In the genomic region with DNA sequence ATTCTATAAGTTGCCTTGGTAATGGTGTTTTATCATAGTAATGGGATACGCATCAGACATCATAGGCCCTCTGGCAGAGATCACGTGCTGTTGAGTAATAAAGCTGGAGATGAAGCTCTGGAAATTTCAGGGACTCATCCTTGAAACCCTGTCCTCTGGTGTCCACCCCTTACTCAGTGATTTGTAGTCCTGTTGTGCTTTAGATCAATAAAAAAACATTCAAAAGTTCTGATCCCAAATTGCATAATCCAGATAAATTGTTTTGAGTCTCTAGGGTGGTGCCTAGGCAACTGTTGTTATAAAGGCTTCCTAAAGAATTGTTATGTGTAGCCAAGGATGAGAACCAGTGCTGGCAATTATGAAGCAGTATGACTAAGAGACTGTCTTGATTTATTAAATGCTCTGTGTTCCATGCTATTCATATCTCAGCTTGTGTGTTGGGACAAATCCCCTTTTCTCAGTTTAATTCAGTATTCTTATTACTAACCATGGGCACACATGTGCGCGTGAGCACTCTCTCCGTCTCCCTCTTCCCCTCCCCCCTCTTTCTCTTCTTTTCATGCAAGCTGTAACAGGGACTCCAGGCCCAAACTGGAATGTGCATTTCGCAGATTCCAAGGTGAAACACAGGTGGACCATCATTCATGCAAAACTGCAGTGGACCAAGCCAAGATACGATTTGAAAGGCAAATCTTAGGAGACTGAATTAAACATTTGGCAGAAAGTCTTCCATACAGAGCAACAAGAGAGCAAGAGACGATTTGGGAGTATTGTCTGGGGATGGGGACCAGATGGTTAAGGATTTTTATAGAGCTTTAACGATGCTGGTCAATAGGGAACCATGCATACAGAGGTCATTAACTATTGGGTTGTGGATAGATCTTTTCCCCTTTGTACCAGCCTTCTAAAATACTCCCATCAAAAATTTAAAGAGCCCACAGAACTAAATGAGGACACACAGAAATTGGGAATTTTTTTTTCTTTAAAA, we compare ENCODE assay signal across 31 mouse cellular contexts. TPM values are rescaled to one million over a fixed set of nuclear protein-coding genes. Genes with fewer than 3 reads are reported as not detected.
DNase-seq lines count a peak whose midpoint lies in the region; ATAC-seq lines count a peak whose summit lies in the region.
"Had no signal": no experiment of that assay in that cellular context is flagged by ENCODE, and none has a peak within 500 bp of the region (broad histone marks: within the 10 kb centered on the region; RNA-seq: fewer than 3 reads in every experiment).

No protein-coding gene starts in this region.

- no peaks in the 10 kb centered on the region for H3K9me3 ChIP-seq in hindbrain, embryonic 14.5 days (ENCODE audit: control insufficient read depth, low read length)
- no peaks in the 10 kb centered on the region for H3K9me3 ChIP-seq in hindbrain, embryonic 11.5 days (ENCODE audit: control insufficient read depth, low read length)
- H3K9me3 ChIP-seq in neural tube, embryonic 13.5 days = no peaks in the 10 kb centered on the region
- H3K9me3 ChIP-seq: embryonic facial prominence, embryonic 12.5 days; forebrain, embryonic 10.5 days; forebrain, embryonic 15.5 days; hindbrain, embryonic 15.5 days; limb, embryonic 12.5 days; liver, embryonic 15.5 days had no signal

- no peaks in the 10 kb centered on the region for H3K36me3 ChIP-seq in hindbrain, embryonic 14.5 days (replicated peaks; ENCODE audit: control insufficient read depth, insufficient read depth)
- no peaks in the 10 kb centered on the region for H3K36me3 ChIP-seq in hindbrain, embryonic 11.5 days (ENCODE audit: control insufficient read depth, insufficient read depth, low read length)
- H3K36me3 ChIP-seq in neural tube, embryonic 13.5 days = no peaks in the 10 kb centered on the region
- H3K36me3 ChIP-seq: embryonic facial prominence, embryonic 12.5 days; forebrain, embryonic 10.5 days; forebrain, embryonic 15.5 days; hindbrain, embryonic 15.5 days; limb, embryonic 12.5 days; liver, embryonic 15.5 days had no signal

- DNase-seq in adrenal gland, adult 2 months = peak; percentile 55
- no peak for DNase-seq in adrenal gland, postnatal 14 days
- DNase-seq in hindbrain, embryonic 14.5 days (ENCODE audit: low spot score) = no peak
- DNase-seq in hindbrain, embryonic 11.5 days (ENCODE audit: low spot score) = no peak
- DNase-seq in neural tube, embryonic 10.5 days (ENCODE audit: extremely low spot score, low spot score) = no peak
- no peak for DNase-seq in kidney, postnatal 36 days
- DNase-seq in layer of hippocampus, adult 18-20 months (ENCODE audit: low spot score in 2 of 2) = no peak
- DNase-seq: adrenal gland, adult 8-10 months; cerebellum, adult 11 months; cerebellum, adult 9-10 months; cerebellum, postnatal 36 days; heart, postnatal 14 days; kidney, adult 9 months; kidney, postnatal 14 days; lung, embryonic 14.5 days; lung, postnatal 14 days; right cerebral cortex, postnatal 4 days; thymus, adult 2 months; thymus, postnatal 36 days had no signal

- H3K4me2 ChIP-seq in hindbrain, embryonic 14.5 days (replicated peaks) = no peak overlapping the region
- H3K4me2 ChIP-seq in hindbrain, embryonic 11.5 days (replicated peaks; ENCODE audit: low read depth, low read length) = no peak overlapping the region
- no peak overlapping the region for H3K4me2 ChIP-seq in neural tube, embryonic 13.5 days
- H3K4me2 ChIP-seq: embryonic facial prominence, embryonic 12.5 days; forebrain, embryonic 15.5 days; hindbrain, embryonic 15.5 days; limb, embryonic 12.5 days; liver, embryonic 15.5 days; lung, embryonic 14.5 days had no signal

- no peaks in the 10 kb centered on the region for H3K4me1 ChIP-seq in hindbrain, embryonic 14.5 days (replicated peaks; ENCODE audit: control insufficient read depth, insufficient read depth, low read length)
- H3K4me1 ChIP-seq in hindbrain, embryonic 11.5 days (replicated peaks; ENCODE audit: control insufficient read depth, insufficient read depth, low read length) = no peaks in the 10 kb centered on the region
- H3K4me1 ChIP-seq in neural tube, embryonic 13.5 days (replicated peaks) = peaks cover 12% of the 10 kb centered on the region
- H3K4me1 ChIP-seq: embryonic facial prominence, embryonic 12.5 days; forebrain, embryonic 15.5 days; hindbrain, embryonic 15.5 days; liver, embryonic 15.5 days had no signal

- no peak overlapping the region for H3K9ac ChIP-seq in hindbrain, embryonic 14.5 days
- H3K9ac ChIP-seq in hindbrain, embryonic 11.5 days (ENCODE audit: low read depth, low read length) = no peak overlapping the region
- no peak overlapping the region for H3K9ac ChIP-seq in neural tube, embryonic 13.5 days
- H3K9ac ChIP-seq: embryonic facial prominence, embryonic 12.5 days; forebrain, embryonic 15.5 days; hindbrain, embryonic 15.5 days; limb, embryonic 12.5 days; liver, embryonic 15.5 days; lung, embryonic 14.5 days had no signal

- no peaks in the 10 kb centered on the region for H3K27me3 ChIP-seq in hindbrain, embryonic 14.5 days (ENCODE audit: control insufficient read depth, insufficient read depth, low read length)
- no peaks in the 10 kb centered on the region for H3K27me3 ChIP-seq in hindbrain, embryonic 11.5 days (ENCODE audit: control insufficient read depth, insufficient read depth, low read length)
- no peaks in the 10 kb centered on the region for H3K27me3 ChIP-seq in neural tube, embryonic 13.5 days
- H3K27me3 ChIP-seq: CH12.LX; embryonic facial prominence, embryonic 12.5 days; forebrain, embryonic 15.5 days; hindbrain, embryonic 15.5 days; limb, embryonic 12.5 days; liver, embryonic 15.5 days had no signal

- H3K4me3 ChIP-seq in hindbrain, embryonic 14.5 days (replicated peaks; ENCODE audit: low read length) = no peak overlapping the region
- H3K4me3 ChIP-seq in hindbrain, embryonic 11.5 days (ENCODE audit: low read depth, low read length) = no peak overlapping the region
- H3K4me3 ChIP-seq in neural tube, embryonic 13.5 days = no peak overlapping the region
- H3K4me3 ChIP-seq: embryonic facial prominence, embryonic 12.5 days; forebrain, embryonic 10.5 days; forebrain, embryonic 15.5 days; hindbrain, embryonic 15.5 days; layer of hippocampus, adult 2 months; left cerebral cortex, adult 2 months; limb, embryonic 12.5 days; liver, embryonic 15.5 days had no signal

- H3K27ac ChIP-seq in hindbrain, embryonic 14.5 days = no peak overlapping the region
- no peak overlapping the region for H3K27ac ChIP-seq in hindbrain, embryonic 11.5 days (ENCODE audit: low read depth, low read length)
- no peak overlapping the region for H3K27ac ChIP-seq in neural tube, embryonic 13.5 days (replicated peaks)
- H3K27ac ChIP-seq: embryonic facial prominence, embryonic 12.5 days; forebrain, embryonic 10.5 days; forebrain, embryonic 15.5 days; hindbrain, embryonic 15.5 days; layer of hippocampus, adult 2 months; left cerebral cortex, adult 2 months; limb, embryonic 12.5 days; liver, embryonic 15.5 days had no signal

- WGBS in hindbrain, embryonic 14.5 days = 62% methylated on average over 9 of the region's 9 CpGs
- 78% methylated on average over 9 of the region's 9 CpGs for WGBS in hindbrain, embryonic 11.5 days
- WGBS in neural tube, embryonic 13.5 days = 47% methylated on average over 9 of the region's 9 CpGs

- ATAC-seq in hindbrain, embryonic 14.5 days (ENCODE audit: low FRiP score) = peak; percentile 55; the same call in 1 of the 2 replicates
- ATAC-seq in hindbrain, embryonic 11.5 days (ENCODE audit: low FRiP score) = no peak
- peak; percentile 72; the same call in 1 of the 2 replicates for ATAC-seq in neural tube, embryonic 13.5 days (ENCODE audit: low read depth)
- ATAC-seq: activated CD4-positive, CD25-positive, alpha-beta regulatory T cell, adult 4 months; forebrain, embryonic 15.5 days; intestine, embryonic 16.5 days had no signal

RNA-seq across cellular contexts. Expression of gene Eci2, which starts 43.9 kb away (rescaled TPM):
- 100 to 1,000 TPM in 1 of 2 experiments, 10 to 100 TPM in 1; 98.3 to 131 TPM for total RNA-seq in adrenal gland, adult 2 months (2021)
- polyA plus RNA-seq in adrenal gland, adult 2 months (2012; rRNA removed) = 38.3 and 39.4 TPM in 2 replicates
- total RNA-seq in adrenal gland, postnatal 14 days (2021) = 164 and 182 TPM in 2 replicates
- 114 and 116 TPM in 2 replicates for polyA plus RNA-seq in hindbrain, embryonic 14.5 days (2014; fragmentation: Nextera tagmentation; extraction: Ambion mirVana)
- polyA plus RNA-seq in hindbrain, embryonic 11.5 days (2014; fragmentation: Nextera tagmentation; extraction: Ambion mirVana) = 124 and 128 TPM in 2 replicates
- 120 and 127 TPM in 2 replicates for polyA plus RNA-seq in neural tube, embryonic 13.5 days (2015; fragmentation: Nextera tagmentation; extraction: Ambion mirVana)
- 10 to 100 TPM; 44.0 to 49.8 TPM for total RNA-seq in layer of hippocampus, adult 18-20 months (2021)
